Mouse (Mus musculus): ENCODE measurements around the gene Arl14.

DNA sequence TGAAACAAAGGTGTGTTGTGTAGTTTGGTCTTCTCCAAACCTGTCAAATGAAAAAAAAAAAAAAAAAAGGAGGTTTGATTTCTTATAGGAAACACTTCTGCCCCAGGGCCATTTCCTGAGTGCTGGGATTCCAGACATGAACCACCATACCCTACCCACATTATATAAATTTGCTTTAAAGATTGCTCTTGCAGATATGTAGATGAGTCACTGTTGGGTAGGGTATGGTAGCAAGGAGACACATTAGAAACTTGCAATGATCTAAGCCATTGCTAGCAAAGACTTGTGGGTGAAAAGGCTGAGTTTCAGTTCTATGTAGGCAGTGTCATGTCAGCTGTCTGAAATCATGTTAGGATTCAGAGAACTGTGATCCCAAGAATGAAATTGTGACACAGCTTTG, 40.0 kb upstream of the Arl14 start:
- TF ChIP-seq POLR2A (IDR thresholded peaks at IDR 0.05; ENCODE audit: extremely low read depth, insufficient read depth, low read length), result no peak
- TF ChIP-seq CTCF (IDR thresholded peaks at IDR 0.05; ENCODE audit: low read depth, low read length), result no peak

Measured in liver, adult 2 months (tissue).